Mouse (Mus musculus) T-helper 17 cell (primary cell): ENCODE measurements around the gene Hand2.

Experiments used
- in situ Hi-C, 2 experiments: fragments of 300-600 bp; cut with MboI, MseI; formaldehyde crosslinking; loops; 1 replicate in 1 of 2; 2 replicates in 1 of 2; pipeline ENCODE4 v1.15.1; 2025; ENCODE audit warnings: high pct_unique_total_duplicates in 2 of 2

Hand2 gene

DNA sequence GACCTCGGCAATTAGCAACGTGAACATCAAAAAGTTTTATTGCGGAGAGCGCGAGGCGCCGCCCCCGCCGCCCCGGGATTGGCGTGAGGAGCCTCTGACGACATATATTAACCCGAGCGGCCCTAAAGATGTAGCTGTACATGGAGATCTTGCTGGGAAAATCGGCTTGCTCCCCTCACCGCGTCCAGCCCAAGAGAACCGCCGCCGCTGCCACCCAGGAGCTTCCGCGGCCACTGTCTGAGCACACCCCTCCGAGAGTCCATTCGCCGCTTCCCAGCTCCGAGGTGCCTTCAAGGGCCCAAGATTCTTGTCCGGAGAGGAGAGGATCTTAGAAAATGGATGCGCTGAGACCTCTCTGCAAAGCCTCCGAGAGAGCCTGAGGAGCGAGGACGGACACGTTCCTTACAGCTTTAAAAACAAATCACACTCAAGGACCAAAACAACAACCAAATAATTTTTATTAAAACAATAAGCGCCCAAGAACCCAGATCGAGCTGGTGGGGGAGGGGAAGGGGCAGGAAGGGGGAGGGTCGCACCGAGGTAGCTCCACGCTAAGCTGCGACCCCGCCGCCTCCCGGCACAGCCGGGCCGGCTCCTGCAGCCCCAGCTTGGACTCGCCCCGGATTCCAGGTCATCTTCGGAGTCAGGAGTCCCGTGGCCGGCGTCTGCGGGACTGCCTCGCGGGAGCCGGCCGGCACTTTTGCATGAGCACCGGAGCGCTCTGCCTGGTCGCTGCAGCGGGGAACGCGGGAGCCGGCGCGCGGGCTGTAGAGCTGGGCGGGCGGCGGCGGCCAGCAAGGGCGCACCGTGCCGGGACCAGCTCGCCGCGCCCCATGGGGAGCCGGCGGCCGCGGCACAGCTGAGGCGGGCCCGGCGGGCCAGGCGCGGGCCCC lies at the start of gene Hand2:
TSS of gene Hand2 (plus strand) at position 133 of the 893 bp plus-strand sequence.
- in situ Hi-C loops, result loop anchor here in 1 of 2 experiments (25.0 kb wide), 1 partner anchor 784 kb away; no protein-coding TSS in a partner anchor

- in situ Hi-C loops, result no loop called here
These were observed 47.7 kb upstream of the Hand2 start for GRCm38 (mm10) chr8:57273055-57273454.

DNA sequence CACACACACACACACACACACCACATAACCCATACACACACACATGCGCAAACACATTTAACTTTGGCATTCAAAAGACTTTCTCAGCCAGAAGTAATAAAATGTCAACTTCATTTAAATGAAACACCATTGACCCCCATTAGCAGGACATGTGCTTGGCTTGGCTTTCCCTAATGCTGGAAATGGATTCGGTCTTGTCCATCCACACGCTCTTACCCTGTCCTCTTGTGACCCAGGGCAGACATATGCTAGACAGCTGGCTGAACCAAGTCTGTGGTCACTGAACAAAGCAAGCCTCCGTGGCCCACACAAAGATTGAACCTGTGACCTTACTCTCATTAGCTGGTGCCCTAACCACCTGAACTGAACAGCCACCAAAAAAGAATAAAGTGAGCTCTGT lies 27.3 kb upstream of the Hand2 start:
- in situ Hi-C loops, result loop anchor here in 1 of 2 experiments (25.0 kb wide), 1 partner anchor 1931 kb away; no protein-coding TSS in a partner anchor

DNA sequence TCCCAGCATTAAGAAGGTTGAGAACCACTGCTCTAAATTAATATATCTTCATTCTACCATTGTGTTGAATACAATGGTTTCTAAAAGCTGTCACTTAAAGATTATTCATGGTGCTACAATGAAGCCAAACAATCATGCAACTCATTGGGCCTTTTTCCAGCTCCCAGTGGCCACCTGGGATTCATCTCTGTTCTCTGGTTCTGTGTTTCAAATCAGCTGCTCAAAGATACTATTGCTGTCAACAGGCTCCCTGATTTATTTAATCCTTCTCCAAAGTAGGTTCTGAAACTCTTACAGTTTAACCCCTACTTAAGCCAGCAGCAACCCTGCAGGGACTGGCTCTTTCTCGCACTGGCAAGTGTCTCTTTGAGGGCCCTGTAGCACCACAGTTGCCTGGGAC lies 17.3 kb upstream of the Hand2 start:
- in situ Hi-C loops, result loop anchor here in 1 of 2 experiments (25.0 kb wide), 1 partner anchor 766 kb away; no protein-coding TSS in a partner anchor

DNA sequence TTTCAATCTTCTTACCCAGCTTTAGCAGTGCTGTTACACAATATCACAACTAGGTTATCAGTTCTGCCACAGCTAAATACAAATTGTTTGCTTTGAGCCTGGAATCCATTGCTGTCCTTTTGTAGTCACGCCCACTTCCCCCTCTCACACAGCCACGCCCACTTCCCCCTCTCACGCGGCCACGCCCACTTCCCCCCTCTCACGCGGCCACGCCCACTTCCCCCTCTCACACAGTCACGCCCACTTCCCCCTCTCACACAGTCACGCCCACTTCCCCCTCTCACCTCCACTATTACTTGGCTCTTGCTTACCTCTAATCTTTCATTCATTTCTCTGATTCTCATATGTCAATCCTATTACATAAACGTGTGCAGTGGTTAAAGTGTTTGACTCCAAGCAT lies 15.8 kb upstream of the Hand2 start:
- in situ Hi-C loops, result loop anchor here in 1 of 2 experiments (25.0 kb wide), 1 partner anchor 768 kb away; no protein-coding TSS in a partner anchor

DNA sequence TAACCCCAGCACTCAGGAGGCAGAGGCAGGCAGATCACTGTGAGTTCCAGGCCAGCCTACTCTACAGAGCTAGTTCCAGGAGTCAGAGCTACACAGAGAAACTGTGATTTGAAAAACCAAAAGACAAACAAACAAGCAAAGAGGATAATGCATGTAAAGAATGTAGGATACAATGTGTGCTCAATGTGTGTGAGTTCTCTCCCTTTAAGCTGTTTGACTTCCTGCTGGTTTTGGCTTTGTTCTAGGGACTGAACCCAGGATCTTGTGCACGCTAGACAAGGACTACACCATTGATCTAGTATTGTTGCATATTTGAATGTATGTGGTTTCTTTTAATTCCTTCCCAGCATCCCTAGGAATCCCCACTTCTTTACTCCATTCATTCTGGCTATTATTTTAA lies 14.3 kb upstream of the Hand2 start:
- in situ Hi-C loops, result loop anchor here in 1 of 2 experiments (25.0 kb wide), 1 partner anchor 769 kb away; no protein-coding TSS in a partner anchor

- in situ Hi-C loops, result loop anchor here in 1 of 2 experiments (25.0 kb wide), 1 partner anchor 773 kb away; no protein-coding TSS in a partner anchor
These were observed 10.8 kb upstream of the Hand2 start for GRCm38 (mm10) chr8:57309844-57310485.

DNA sequence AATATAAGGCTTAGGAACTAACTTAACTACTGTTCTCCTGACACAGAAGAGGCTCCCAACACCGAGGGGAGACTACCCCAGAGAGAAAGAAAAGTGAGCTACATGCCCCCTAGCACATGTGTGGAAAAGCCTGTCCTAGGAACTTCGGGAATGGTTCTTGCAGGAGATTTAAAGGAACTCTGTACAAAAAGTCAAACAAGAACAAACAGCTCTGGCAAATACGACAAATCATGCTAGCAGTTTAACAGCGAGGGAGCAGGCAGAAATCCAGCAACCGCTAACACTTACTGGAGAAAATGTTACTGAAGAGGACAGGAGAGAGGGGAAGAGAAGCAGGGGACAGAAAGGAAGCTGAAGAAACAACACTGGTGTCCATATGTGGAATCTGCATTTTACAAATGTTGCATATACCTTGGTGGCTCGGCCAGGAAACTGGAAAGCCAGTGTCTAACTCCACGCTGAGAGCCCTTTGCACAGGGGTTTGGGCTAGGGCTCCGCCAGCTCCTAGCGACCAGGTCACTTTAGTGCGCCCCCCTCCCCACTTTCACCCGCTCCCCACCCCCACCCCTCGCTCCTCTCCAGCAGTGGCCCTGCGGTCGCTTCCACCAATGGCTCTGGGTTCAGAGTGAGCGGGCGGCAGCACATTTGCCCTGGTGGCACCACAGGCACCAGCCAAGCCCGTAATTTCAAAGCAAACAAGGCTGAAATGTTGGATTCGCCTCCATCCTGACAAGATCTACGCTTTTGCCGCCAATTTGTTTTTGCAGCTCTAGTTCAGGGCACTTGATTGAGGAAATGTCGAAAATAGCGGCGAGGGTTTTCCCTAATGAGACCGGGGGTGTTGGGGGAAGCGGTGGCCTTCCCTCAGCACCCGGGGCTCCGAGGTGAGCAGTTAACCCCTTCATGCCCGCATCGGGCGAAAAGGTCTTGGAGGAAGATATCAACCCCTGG lies 8.5 kb upstream of the Hand2 start:
- in situ Hi-C loops, result loop anchor here in 1 of 2 experiments (25.0 kb wide), 1 partner anchor 775 kb away; no protein-coding TSS in a partner anchor

DNA sequence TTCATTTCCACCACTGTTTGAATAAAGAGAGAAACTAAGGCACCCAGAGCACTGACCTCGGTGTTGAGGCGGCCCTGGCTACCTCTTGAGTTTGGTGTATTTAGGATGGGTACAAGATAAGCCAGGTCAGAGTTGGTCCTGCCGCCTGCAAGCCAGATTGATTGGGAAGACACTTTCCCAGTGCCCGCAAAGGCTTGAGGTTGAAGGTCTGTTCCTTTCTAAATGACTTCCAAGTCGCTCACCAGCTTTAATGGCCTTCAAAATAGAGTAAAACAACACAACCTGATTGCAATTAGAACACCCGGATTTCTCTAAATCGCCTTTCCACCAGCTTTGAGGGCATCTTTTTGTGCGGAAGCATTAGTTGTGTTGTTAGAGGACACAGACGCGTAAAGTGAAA lies 7.2 kb upstream of the Hand2 start:
- in situ Hi-C loops, result loop anchor here in 1 of 2 experiments (25.0 kb wide), 1 partner anchor 776 kb away; no protein-coding TSS in a partner anchor

GRCm38 (mm10) chr8:57314216-57314615 lies 6.6 kb upstream of the Hand2 start:
- in situ Hi-C loops, result loop anchor here in 1 of 2 experiments (25.0 kb wide), 1 partner anchor 777 kb away; no protein-coding TSS in a partner anchor

GRCm38 (mm10) chr8:57315471-57315870 lies 5.3 kb upstream of the Hand2 start:
- in situ Hi-C loops, result loop anchor here in 1 of 2 experiments (25.0 kb wide), 1 partner anchor 778 kb away; no protein-coding TSS in a partner anchor

DNA sequence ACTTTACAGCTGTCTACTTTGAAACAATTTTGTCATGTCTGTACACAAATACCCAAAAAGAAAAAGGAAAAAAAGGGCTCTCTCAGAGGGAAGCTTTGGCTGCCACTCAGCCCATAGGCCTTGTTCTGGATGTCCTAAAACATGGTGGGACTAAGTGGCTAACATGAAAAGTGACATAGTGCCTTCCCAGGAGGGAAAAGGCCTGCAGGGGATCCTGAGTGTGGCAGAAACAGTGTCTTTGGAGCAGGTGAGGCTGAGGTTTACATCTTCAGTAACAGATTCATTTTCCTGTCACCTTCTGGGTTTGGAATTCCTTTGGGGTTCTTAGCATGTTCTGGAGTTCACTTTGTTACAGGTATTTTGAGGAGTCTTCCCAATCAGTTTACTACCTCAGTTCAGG lies 3.7 kb upstream of the Hand2 start:
- in situ Hi-C loops, result loop anchor here in 1 of 2 experiments (25.0 kb wide), 1 partner anchor 780 kb away; no protein-coding TSS in a partner anchor

DNA sequence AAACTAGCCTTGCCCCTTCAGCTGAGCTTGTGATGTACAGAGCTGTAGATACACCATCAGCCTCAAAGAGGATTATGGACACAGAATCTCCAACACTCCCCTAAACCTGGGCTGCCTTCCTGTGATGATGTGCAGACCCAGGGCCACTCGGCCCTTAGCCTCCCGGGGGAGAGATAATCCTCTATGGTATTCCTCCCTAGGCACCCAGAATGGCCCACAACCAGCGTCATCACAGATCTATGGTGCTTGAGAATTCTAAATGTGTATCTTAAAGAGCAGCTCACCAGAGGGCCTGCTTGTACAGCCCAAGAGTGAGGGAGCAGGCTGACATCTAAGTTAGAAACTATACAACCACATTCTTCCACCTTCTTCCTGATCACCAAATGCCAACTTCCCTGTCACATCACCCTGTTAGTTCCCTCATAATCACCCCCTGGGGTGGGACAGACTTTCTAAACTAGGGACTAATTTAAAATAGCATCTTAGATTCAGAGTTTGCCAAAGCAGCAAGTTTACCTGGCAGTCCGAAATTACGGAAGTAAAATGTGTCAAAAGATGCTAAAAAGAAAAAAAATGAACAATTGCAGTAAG lies 2.8 kb upstream of the Hand2 start:
- in situ Hi-C loops, result loop anchor here in 1 of 2 experiments (25.0 kb wide), 1 partner anchor 781 kb away; no protein-coding TSS in a partner anchor

DNA sequence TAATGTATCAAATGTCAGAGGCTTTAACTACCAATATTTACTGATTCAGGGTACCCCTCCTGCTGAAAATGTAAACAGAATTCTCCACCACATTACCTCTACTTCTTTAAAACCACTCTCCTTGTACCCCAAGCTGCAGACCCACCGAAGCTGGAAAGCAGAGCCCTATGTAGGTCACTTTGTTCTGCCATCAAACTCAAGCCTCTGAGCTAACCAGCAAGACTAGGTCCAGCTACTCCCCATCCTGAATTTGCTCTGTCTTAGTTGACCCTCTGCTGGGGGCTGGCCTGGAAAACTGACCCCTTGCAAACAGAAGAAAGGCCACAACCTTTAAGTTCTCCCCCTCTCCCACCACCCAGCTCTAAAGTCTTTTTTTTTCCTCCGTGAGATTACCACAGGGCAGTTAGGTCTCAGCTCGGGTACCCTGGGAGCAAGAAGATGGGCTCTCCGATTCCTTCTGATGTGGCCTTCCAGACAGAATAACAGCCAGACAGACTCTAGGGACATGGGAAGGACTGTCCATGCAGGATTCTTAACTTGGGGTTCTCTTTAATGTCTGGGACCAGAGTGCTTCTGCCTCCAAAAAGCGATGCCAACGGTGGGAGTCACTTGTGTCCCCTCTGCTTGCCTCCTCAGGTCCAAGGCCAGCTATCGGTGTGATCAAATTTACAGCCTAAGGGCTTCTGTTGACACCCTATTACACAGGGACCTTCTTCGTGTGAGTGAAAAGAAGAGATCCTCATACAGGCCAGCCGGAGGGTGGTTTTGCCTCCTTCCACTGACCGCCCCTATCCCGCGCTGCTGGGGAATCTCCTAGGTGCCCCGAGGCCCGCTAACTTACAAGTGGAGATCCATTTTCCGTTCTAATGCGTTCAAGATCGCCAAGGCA lies 1.4 kb upstream of the Hand2 start:
- in situ Hi-C loops, result loop anchor here in 1 of 2 experiments (25.0 kb wide), 1 partner anchor 782 kb away; no protein-coding TSS in a partner anchor

GRCm38 (mm10) chr8:57319981-57320585 lies 700 bp upstream of the Hand2 start:
- in situ Hi-C loops, result loop anchor here in 1 of 2 experiments (25.0 kb wide), 1 partner anchor 783 kb away; no protein-coding TSS in a partner anchor

- in situ Hi-C loops, result loop anchor here in 1 of 2 experiments (25.0 kb wide), 1 partner anchor 785 kb away; no protein-coding TSS in a partner anchor
These were observed 1.4 kb downstream of the Hand2 start for GRCm38 (mm10) chr8:57321898-57322895.
